Mouse (Mus musculus) forebrain, embryonic 10.5 days (tissue): ENCODE measurements around the gene Gak. TPM values are rescaled to one million over a fixed set of nuclear protein-coding genes. Genes with fewer than 3 reads are reported as not detected.

Experiments used
- polyA plus RNA-seq: library from polyadenylated mRNA; unstranded; fragments of >200 nt; fragmentation: Nextera tagmentation; extraction: Ambion mirVana; gene quantifications from 2 replicates; pipeline ENCODE4 v1.2.1, GENCODE M21; 2016

Gak gene
- polyA plus RNA-seq, 1 experiment from 2014 or later = 64.2 TPM

Other genes starting within 250 kb of the Gak start
- gene Pde6b, start 241.4 kb downstream of the Gak start, polyA plus RNA-seq = 0.20 TPM in 1 of 2 replicates, not detected in the other
- gene Atp5k, start 195.3 kb downstream of the Gak start, polyA plus RNA-seq = 391 and 392 TPM in 2 replicates
- gene Mfsd7a, start 180.9 kb downstream of the Gak start, polyA plus RNA-seq = 0.24 TPM in 1 of 2 replicates, not detected in the other
- gene Pcgf3, start 168.5 kb downstream of the Gak start, polyA plus RNA-seq = 20.0 and 21.1 TPM in 2 replicates
- 2.6 and 2.7 TPM in 2 replicates for gene Cplx1, start 79.7 kb downstream of the Gak start, polyA plus RNA-seq
- 17.6 TPM in 2 replicates for gene Tmem175, start within 50 bp of the Gak start, polyA plus RNA-seq
- gene Idua, start 30.6 kb upstream of the Gak start, polyA plus RNA-seq = 10.2 and 11.0 TPM in 2 replicates
- 11.3 and 13.3 TPM in 2 replicates for gene Dgkq, start 39.9 kb upstream of the Gak start, polyA plus RNA-seq
- 0.77 and 1.0 TPM in 2 replicates for gene Slc26a1, start 45.8 kb upstream of the Gak start, polyA plus RNA-seq
- 10.4 and 12.3 TPM in 2 replicates for gene Fgfrl1, start 62.6 kb upstream of the Gak start, polyA plus RNA-seq
- 0.27 TPM in 1 of 2 replicates, not detected in the other for gene Rnf212, start 145.2 kb upstream of the Gak start, polyA plus RNA-seq
- not detected in 2 replicates for gene Tmed11, start 165.6 kb upstream of the Gak start, polyA plus RNA-seq
- gene Vmn2r8, start 179.1 kb upstream of the Gak start, polyA plus RNA-seq = not detected in 2 replicates
- gene Vmn2r9, start 222.8 kb upstream of the Gak start, polyA plus RNA-seq = not detected in 2 replicates